Mouse (Mus musculus): ENCODE measurements around the gene Frmd8.

DNA sequence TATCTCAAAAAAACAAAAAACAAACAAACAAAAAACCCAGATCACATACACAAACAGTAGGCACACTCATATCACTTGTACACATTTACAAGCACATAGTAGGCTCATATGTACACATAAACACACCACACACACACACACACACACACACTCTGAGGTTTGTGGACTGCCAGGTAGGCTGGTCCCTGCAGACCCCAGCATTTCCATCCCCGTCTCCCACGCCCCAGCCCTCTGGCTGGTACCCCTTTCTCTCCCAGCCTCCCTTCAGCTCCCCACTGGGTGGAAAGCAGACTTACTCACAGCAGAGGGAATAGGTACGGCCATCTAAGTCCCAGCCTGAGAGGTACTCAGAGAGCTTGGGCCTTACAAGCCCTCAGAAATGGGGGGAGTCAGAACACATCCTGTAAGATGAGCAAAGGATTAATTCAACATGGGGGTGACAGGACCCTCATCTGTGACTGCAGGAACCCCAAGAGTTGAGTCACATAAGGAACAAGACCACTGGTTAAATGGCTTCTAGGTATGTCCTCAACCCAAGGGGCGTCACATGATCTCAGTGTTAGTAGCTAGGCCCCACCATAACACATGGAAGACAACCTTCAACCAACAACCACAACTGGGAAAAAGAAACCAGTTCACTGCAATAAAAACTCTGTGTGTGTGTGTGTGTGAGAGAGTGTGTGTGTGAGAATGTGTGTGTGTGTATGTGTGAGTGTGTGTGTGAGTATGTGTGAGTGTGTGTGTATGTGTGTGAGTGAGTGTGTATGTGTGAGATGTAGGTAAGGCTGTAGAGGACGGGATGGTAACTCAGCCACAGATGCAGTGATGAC, 49.0 kb downstream of the Frmd8 start:
- TF ChIP-seq TBP (IDR thresholded peaks at IDR 0.05; ENCODE audit: low read depth, low read length) (no peak), MAX (IDR thresholded peaks at IDR 0.05; ENCODE audit: low read length) (no peak), GABPA (IDR thresholded peaks at IDR 0.05; ENCODE audit: low read depth, low read length) (no peak), POLR2A (IDR thresholded peaks at IDR 0.05; ENCODE audit: control insufficient read depth in 1 of 2, insufficient read depth in 1 of 2, low read depth in 1 of 2, low read length in 2 of 2, poor library complexity in 1 of 2) (no peak), MYC (IDR thresholded peaks at IDR 0.05; ENCODE audit: low read depth, low read length) (no peak)
